Mouse (Mus musculus) bone marrow macrophage, adult 2 months (primary cell): ENCODE results near the gene Ube2e2.

Experiments
- CTCF ChIP-seq: IDR thresholded peaks from 2 replicates; pipeline ENCODE4 v1.5.1; 2012; ENCODE audit warnings: low read depth, mild to moderate bottlenecking, low read length, moderate library complexity
- POLR2A ChIP-seq: IDR thresholded peaks from 2 replicates; pipeline ENCODE4 v1.6.1; 2012; ENCODE audit warnings: mild to moderate bottlenecking, low read depth, low read length, borderline replicate concordance

DNA sequence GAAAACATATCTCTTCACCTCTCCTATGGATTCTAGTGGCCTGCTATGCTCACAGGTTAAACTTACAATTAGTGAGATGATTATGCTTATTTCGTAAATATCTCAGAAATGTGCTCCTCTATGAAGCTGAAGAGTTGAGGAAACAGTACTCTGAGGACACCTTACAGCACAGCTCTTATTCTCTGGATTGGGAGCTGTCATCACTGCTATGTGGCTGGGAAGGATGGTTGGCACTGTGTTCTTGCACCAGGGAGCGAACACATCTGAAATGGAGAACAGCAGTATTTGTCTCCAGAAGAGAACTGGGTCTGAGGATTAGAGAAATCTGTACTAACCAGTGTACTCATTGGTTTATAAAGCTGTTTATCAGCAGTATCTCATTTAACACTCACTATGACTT is 226.3 kb downstream of the Ube2e2 start:
- TF ChIP-seq POLR2A: no peak
- no peak for TF ChIP-seq CTCF
